Mouse (Mus musculus): ENCODE measurements at regions not wholly inside any gene's neighbourhood (a gene's known extent, or its start where the extent isn't known, plus 50 kb on each side); places are given as distances from the start of the nearest gene placed in this dataset.

DNA sequence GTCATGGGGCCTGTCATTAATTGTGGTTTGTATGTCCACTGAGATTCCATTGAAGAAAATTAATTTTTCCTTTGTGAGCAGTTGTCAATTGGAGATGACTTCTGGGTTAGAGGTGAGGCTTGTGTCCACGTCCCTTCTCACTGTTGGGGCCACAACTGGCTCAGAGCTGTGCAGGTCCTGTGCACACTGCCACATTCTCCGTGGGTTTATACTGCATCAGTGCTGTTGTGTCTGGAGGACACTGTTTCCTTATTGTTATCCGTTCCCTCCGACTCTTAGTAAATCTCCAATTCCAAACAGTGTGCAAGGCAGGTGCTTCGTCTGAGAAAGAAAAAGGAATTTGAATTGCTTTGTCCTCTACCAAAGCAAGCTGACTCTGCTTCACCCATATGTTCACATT is 278.0 kb upstream of the Ptbp2 start:
- no peaks in the 10 kb centered on the region for H3K79me3 ChIP-seq (ENCODE audit: low read depth)
- no peak overlapping the region for H3ac ChIP-seq (ENCODE audit: control insufficient read depth, insufficient read length, low read depth)
- no peak overlapping the region for H3K4me3 ChIP-seq (ENCODE audit: insufficient read depth, poor library complexity, severe bottlenecking)
- TF ChIP-seq MAX (IDR thresholded peaks at IDR 0.05) (no peak), CTCF (IDR thresholded peaks at IDR 0.05; ENCODE audit: control insufficient read depth, insufficient read depth, insufficient read length) (no peak), MYOD1 (IDR thresholded peaks at IDR 0.05; ENCODE audit: control insufficient read depth, insufficient read length, low read depth) (no peak), MYOG (IDR thresholded peaks at IDR 0.05; ENCODE audit: control insufficient read depth, extremely low read depth, insufficient read length) (no peak), USF1 (IDR thresholded peaks at IDR 0.05; ENCODE audit: low read depth) (no peak), FOSL1 (IDR thresholded peaks at IDR 0.05; ENCODE audit: insufficient read depth, low read length, poor library complexity, severe bottlenecking) (no peak), CEBPB (IDR thresholded peaks at IDR 0.05; ENCODE audit: low read depth) (no peak)
- H3K27me3 ChIP-seq (ENCODE audit: control insufficient read depth, insufficient read depth, insufficient read length) = no peaks in the 10 kb centered on the region
- H3K36me3 ChIP-seq (ENCODE audit: control insufficient read depth, insufficient read depth) = no peaks in the 10 kb centered on the region
- H3K79me2 ChIP-seq (ENCODE audit: control insufficient read depth, insufficient read depth) = no peaks in the 10 kb centered on the region

DNA sequence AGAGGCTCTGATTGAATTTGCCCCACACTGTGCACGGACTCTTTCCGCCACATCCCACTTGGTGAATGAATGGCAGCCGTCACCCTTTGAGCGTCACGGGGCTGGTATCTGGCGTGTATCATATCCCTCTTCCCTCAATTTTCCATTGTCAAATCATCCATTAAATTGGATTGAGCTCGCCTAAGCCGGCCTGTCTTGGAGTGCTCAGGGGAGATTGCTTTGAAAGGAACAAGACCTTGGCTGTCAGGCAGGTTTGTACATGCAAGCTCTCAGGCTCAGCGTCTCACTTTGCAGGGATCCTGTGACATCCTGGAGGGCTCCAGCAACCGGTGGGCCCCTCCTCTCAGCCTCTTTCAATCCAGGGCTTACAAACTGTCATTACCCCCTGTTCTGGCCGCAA is 275.7 kb upstream of the Ptbp2 start:
- H3K4me3 ChIP-seq (ENCODE audit: insufficient read depth, poor library complexity, severe bottlenecking) = no peak overlapping the region
- no peak for TF ChIP-seq MYOG (IDR thresholded peaks at IDR 0.05; ENCODE audit: control insufficient read depth, extremely low read depth, insufficient read length)
- TF ChIP-seq CEBPB (IDR thresholded peaks at IDR 0.05; ENCODE audit: low read depth) = no peak
- no peak for TF ChIP-seq CTCF (IDR thresholded peaks at IDR 0.05; ENCODE audit: control insufficient read depth, insufficient read depth, insufficient read length)
- TF ChIP-seq USF1 (IDR thresholded peaks at IDR 0.05; ENCODE audit: low read depth) = no peak
- no peak for TF ChIP-seq FOSL1 (IDR thresholded peaks at IDR 0.05; ENCODE audit: insufficient read depth, low read length, poor library complexity, severe bottlenecking)
- no peak for TF ChIP-seq MYOD1 (IDR thresholded peaks at IDR 0.05; ENCODE audit: control insufficient read depth, insufficient read length, low read depth)
- TF ChIP-seq MAX (IDR thresholded peaks at IDR 0.05) = no peak
- H3K27me3 ChIP-seq (ENCODE audit: control insufficient read depth, insufficient read depth, insufficient read length) = no peaks in the 10 kb centered on the region
- H3ac ChIP-seq (ENCODE audit: control insufficient read depth, insufficient read length, low read depth) = no peak overlapping the region
- no peaks in the 10 kb centered on the region for H3K79me2 ChIP-seq (ENCODE audit: control insufficient read depth, insufficient read depth)
- no peaks in the 10 kb centered on the region for H3K36me3 ChIP-seq (ENCODE audit: control insufficient read depth, insufficient read depth)
- no peaks in the 10 kb centered on the region for H3K79me3 ChIP-seq (ENCODE audit: low read depth)

DNA sequence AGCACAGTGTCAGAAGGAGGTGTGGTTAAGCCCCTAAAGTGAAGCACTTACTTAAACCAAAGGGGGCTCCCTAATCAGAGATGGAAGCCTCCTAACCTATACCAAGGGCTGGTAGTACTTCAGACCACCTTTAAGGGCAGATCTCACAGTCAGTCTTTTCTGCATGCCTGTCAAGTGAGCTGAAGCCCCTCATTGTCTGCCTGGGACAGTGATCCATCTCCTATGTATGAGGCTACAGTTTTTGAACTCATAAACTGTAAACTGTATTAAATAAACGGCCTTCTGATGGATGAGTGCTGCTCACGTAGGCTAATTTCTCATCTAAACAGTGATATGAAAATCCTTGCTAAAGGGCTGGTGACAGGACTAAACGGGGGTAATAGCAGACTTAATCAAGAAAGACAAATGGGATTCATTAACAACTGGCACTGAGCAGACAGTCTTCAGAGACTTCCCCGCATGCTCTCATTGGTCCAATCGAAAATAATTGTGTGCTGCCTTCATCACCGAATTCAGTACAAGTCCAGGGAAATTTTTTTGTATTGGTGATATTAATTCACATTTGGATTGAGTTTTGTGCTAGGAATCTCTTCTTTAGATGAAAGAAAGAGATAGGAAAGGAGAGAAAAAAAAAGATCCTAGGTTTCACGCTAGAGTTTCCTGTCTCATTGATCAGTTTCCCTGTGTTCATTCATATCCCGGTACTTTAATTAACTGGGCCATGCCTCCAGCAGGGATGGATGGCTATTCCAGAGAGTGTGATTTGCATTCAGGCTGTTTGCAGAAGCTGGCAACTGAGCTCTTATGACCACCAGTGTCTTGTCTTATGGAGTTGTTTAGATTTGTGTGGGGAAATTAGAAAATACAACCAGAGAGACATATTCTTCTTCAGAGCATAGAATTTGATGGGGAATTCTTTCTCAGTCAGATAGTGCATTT is 271.2 kb upstream of the Ptbp2 start:
- H3ac ChIP-seq (ENCODE audit: control insufficient read depth, insufficient read length, low read depth) = no peak overlapping the region
- H3K36me3 ChIP-seq (ENCODE audit: control insufficient read depth, insufficient read depth) = no peaks in the 10 kb centered on the region
- no peaks in the 10 kb centered on the region for H3K79me3 ChIP-seq (ENCODE audit: low read depth)
- H3K27me3 ChIP-seq (ENCODE audit: control insufficient read depth, insufficient read depth, insufficient read length) = no peaks in the 10 kb centered on the region
- TF ChIP-seq MYOG (IDR thresholded peaks at IDR 0.05; ENCODE audit: control insufficient read depth, extremely low read depth, insufficient read length) = no peak
- H3K79me2 ChIP-seq (ENCODE audit: control insufficient read depth, insufficient read depth) = no peaks in the 10 kb centered on the region
- no peak overlapping the region for H3K4me3 ChIP-seq (ENCODE audit: insufficient read depth, poor library complexity, severe bottlenecking)

DNA sequence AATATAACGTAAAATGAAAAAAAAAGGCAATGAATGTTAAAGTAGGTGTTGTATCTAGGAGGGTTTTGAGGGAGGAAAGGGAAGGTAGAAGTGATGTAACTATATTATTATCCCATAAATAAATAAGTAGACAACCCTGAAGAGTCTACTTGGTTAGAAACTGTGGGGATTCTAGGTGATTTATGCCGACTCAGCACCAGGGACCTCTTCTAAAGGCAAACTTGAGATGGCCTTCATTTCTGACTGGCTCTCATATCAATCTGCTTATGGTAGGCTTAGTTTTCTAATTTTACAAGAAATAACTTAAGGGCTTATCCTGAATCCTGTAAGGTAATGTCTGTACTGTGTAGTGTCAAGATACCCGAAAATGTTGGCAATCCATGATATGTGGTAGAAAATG is 263.0 kb upstream of the Ptbp2 start:
- no peaks in the 10 kb centered on the region for H3K79me2 ChIP-seq (ENCODE audit: control insufficient read depth, insufficient read depth)
- no peaks in the 10 kb centered on the region for H3K79me3 ChIP-seq (ENCODE audit: low read depth)
- H3K4me3 ChIP-seq (ENCODE audit: insufficient read depth, poor library complexity, severe bottlenecking) = no peak overlapping the region
- H3ac ChIP-seq (ENCODE audit: control insufficient read depth, insufficient read length, low read depth) = no peak overlapping the region
- H3K27me3 ChIP-seq (ENCODE audit: control insufficient read depth, insufficient read depth, insufficient read length) = no peaks in the 10 kb centered on the region
- H3K36me3 ChIP-seq (ENCODE audit: control insufficient read depth, insufficient read depth) = no peaks in the 10 kb centered on the region
- TF ChIP-seq MYOD1 (IDR thresholded peaks at IDR 0.05; ENCODE audit: control insufficient read depth, insufficient read length, low read depth) = no peak
- no peak for TF ChIP-seq MAX (IDR thresholded peaks at IDR 0.05)
- TF ChIP-seq USF1 (IDR thresholded peaks at IDR 0.05; ENCODE audit: low read depth) = no peak
- no peak for TF ChIP-seq MYOG (IDR thresholded peaks at IDR 0.05; ENCODE audit: control insufficient read depth, extremely low read depth, insufficient read length)
- TF ChIP-seq FOSL1 (IDR thresholded peaks at IDR 0.05; ENCODE audit: insufficient read depth, low read length, poor library complexity, severe bottlenecking) = no peak
- TF ChIP-seq CEBPB (IDR thresholded peaks at IDR 0.05; ENCODE audit: low read depth) = no peak
- no peak for TF ChIP-seq CTCF (IDR thresholded peaks at IDR 0.05; ENCODE audit: control insufficient read depth, insufficient read depth, insufficient read length)

DNA sequence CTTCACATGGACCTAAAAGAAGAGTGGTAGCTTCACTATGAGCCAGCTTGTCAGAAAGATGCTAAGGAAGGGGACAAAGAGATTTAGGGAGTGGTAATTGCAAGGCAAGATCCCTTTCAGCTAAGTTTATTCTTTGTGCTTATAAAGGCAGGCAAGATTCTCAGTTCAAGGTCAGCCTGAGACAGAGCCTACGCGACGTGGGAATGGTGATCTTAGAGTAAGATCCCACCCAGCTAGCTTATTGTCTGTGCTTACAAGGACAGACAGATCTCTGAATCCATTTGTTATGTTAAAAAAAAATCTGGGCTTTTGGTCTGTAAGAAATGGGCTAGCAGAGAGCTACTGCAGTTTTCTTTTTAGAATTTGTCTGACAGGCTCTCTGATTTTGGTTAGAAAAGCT is 253.3 kb upstream of the Ptbp2 start:
- no peaks in the 10 kb centered on the region for H3K36me3 ChIP-seq (ENCODE audit: control insufficient read depth, insufficient read depth)
- no peaks in the 10 kb centered on the region for H3K79me2 ChIP-seq (ENCODE audit: control insufficient read depth, insufficient read depth)
- H3K79me3 ChIP-seq (ENCODE audit: low read depth) = no peaks in the 10 kb centered on the region
- TF ChIP-seq USF1 (IDR thresholded peaks at IDR 0.05; ENCODE audit: low read depth) (no peak), MAX (IDR thresholded peaks at IDR 0.05) (no peak), MYOG (IDR thresholded peaks at IDR 0.05; ENCODE audit: control insufficient read depth, extremely low read depth, insufficient read length) (no peak), CTCF (IDR thresholded peaks at IDR 0.05; ENCODE audit: control insufficient read depth, insufficient read depth, insufficient read length) (no peak), MYOD1 (IDR thresholded peaks at IDR 0.05; ENCODE audit: control insufficient read depth, insufficient read length, low read depth) (no peak), FOSL1 (IDR thresholded peaks at IDR 0.05; ENCODE audit: insufficient read depth, low read length, poor library complexity, severe bottlenecking) (no peak), CEBPB (IDR thresholded peaks at IDR 0.05; ENCODE audit: low read depth) (no peak)
- no peaks in the 10 kb centered on the region for H3K27me3 ChIP-seq (ENCODE audit: control insufficient read depth, insufficient read depth, insufficient read length)
- no peak overlapping the region for H3K4me3 ChIP-seq (ENCODE audit: insufficient read depth, poor library complexity, severe bottlenecking)
- H3ac ChIP-seq (ENCODE audit: control insufficient read depth, insufficient read length, low read depth) = no peak overlapping the region

Measured in C2C12 (cell line).